Mouse (Mus musculus): ENCODE measurements at regions not wholly inside any gene's neighbourhood (a gene's known extent, or its start where the extent isn't known, plus 50 kb on each side); places are given as distances from the start of the nearest gene placed in this dataset.
"Not testable (repeated sequence)": the region's sequence is repeated elsewhere in the genome, so short reads cannot be mapped to it uniquely, and the experiment has no call there.

DNA sequence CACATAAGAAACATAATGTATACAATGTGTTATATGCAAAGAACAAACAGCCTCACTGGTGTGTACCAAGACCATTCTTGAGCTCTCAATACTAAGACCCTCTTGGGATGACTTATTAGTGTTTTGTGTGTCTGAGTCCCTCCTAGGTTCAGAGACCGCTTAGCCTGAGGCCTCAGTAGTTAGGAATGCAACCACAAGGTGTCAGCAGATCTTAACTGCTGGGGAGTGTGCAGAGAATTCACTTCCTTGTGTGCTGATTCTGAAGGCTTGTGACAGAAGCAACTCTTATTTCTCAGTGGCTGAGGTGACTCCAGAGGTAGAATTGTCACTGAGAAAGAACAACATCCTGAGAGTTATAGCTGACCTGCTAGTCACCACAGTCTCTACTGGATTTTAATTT is 550.3 kb downstream of the Dad1 start:
- TF ChIP-seq HCFC1 (IDR thresholded peaks at IDR 0.05; ENCODE audit: borderline replicate concordance, insufficient read depth, low read length); ZNF384 (IDR thresholded peaks at IDR 0.05; ENCODE audit: low read depth, low read length); CHD2 (IDR thresholded peaks at IDR 0.05; ENCODE audit: low read depth, low read length): not testable (repeated sequence)

Data from ES-E14 (cell line).